Mouse (Mus musculus) stomach, postnatal 0 days (tissue): ENCODE measurements around the gene Mkln1. TPM values are rescaled to one million over a fixed set of nuclear protein-coding genes. Genes with fewer than 3 reads are reported as not detected.

Source experiments
- ATAC-seq: fragments of 200-750 bp; cut with Nextera tagmentation; 2 replicates; pipeline ENCODE4 v1.8.0; 2017; ENCODE audit not compliant: low FRiP score, low TSS enrichment
- DNase-seq: peaks from one replicate; pipeline ENCODE4 v3.0.0-alpha.2; 2016; ENCODE audit warnings: low spot score
- H3K27ac ChIP-seq: fragments of 300-500 bp; sonication (generic); replicated peaks from 2 replicates; pipeline ENCODE4 v1.5.1; 2014; ENCODE audit warnings: mild to moderate bottlenecking, control low read depth
- H3K27me3 ChIP-seq: fragments of 300-500 bp; sonication (generic); 2 replicates; pipeline ENCODE4 v1.6.1; 2014; ENCODE audit warnings: low read length; ENCODE audit not compliant: control insufficient read depth, insufficient read depth
- H3K36me3 ChIP-seq: fragments of 300-500 bp; sonication (generic); 2 replicates; pipeline ENCODE4 v1.6.1; 2014; ENCODE audit warnings: low read length, mixed read lengths; ENCODE audit not compliant: control insufficient read depth, insufficient read depth
- H3K4me1 ChIP-seq: fragments of 300-500 bp; sonication (generic); replicated peaks from 2 replicates; pipeline ENCODE4 v1.6.1; 2014; ENCODE audit warnings: antibody characterized with exemption; ENCODE audit not compliant: control insufficient read depth, insufficient read depth
- H3K4me2 ChIP-seq: fragments of 300-500 bp; sonication (generic); replicated peaks from 2 replicates; pipeline ENCODE4 v1.6.1; 2014; ENCODE audit warnings: low read depth, mild to moderate bottlenecking, control low read depth, moderate library complexity
- H3K4me3 ChIP-seq: fragments of 300-500 bp; sonication (generic); 2 replicates; pipeline ENCODE4 v1.5.1; 2014; ENCODE audit warnings: low read depth, low read length, control low read depth
- H3K9ac ChIP-seq: fragments of 300-500 bp; sonication (generic); 2 replicates; pipeline ENCODE4 v1.6.1; 2014; ENCODE audit warnings: mild to moderate bottlenecking, low read length, control low read depth, mixed read lengths
- H3K9me3 ChIP-seq: fragments of 300-500 bp; sonication (generic); 2 replicates; pipeline ENCODE4 v1.6.1; 2016; ENCODE audit warnings: low read length; ENCODE audit not compliant: control insufficient read depth
- CTCF ChIP-seq: IDR thresholded peaks from 2 replicates; pipeline ENCODE4 v1.5.1; 2016; ENCODE audit warnings: antibody characterized with exemption, low read depth, mild to moderate bottlenecking, moderate library complexity
- EP300 ChIP-seq: optimal IDR thresholded peaks from 2 replicates; pipeline ENCODE3; 2016; ENCODE audit warnings: antibody characterized with exemption
- WGBS: fragments of 180-500 bp; shearing (Covaris S2); extraction: QIAGEN DNeasy Blood & Tissue Kit; methylation state at CpG from one replicate; pipeline ENCODE4 v1.1.7; 2014; 5-methylcytosine and 5-hydroxymethylcytosine counted together
- polyA plus RNA-seq: library from polyadenylated mRNA; unstranded; fragments of >200 nt; fragmentation: Nextera tagmentation; extraction: Ambion mirVana; gene quantifications from 2 replicates; pipeline ENCODE4 v1.2.1, GENCODE M21; 2015

The Mkln1 gene
- polyA plus RNA-seq, 1 experiment from 2014 or later = 108 TPM

- no peak for TF ChIP-seq EP300
- TF ChIP-seq CTCF = peak; percentile 72
- no peak for DNase-seq
- 31% methylated on average over 8 of the region's 8 CpGs for WGBS
Observed at GRCm38 (mm10) chr6:31390243-31390981, 8.1 kb upstream of the Mkln1 start.

GRCm38 (mm10) chr6:31392871-31393270 lies 5.7 kb upstream of the Mkln1 start:
- no peak for TF ChIP-seq CTCF
- no peak for TF ChIP-seq EP300
- ATAC-seq = no peak
- no peaks in the 10 kb centered on the region for H3K27me3 ChIP-seq
- H3K36me3 ChIP-seq = no peaks in the 10 kb centered on the region
- H3K4me2 ChIP-seq = no peak overlapping the region
- no peaks in the 10 kb centered on the region for H3K4me1 ChIP-seq
- no peak for DNase-seq
- H3K27ac ChIP-seq = no peak overlapping the region
- H3K9me3 ChIP-seq = no peaks in the 10 kb centered on the region
- H3K4me3 ChIP-seq = no peak overlapping the region
- 81% methylated on average over 5 of the region's 5 CpGs for WGBS
- no peak overlapping the region for H3K9ac ChIP-seq

More at GRCm38 (mm10) chr6:31390243-31390981, 8.1 kb upstream of the Mkln1 start:
- peak; percentile 74 for ATAC-seq
- H3K4me1 ChIP-seq = no peaks in the 10 kb centered on the region
- no peaks in the 10 kb centered on the region for H3K36me3 ChIP-seq
- no peak overlapping the region for H3K4me3 ChIP-seq
- no peak overlapping the region for H3K4me2 ChIP-seq
- no peak overlapping the region for H3K9ac ChIP-seq
- no peaks in the 10 kb centered on the region for H3K9me3 ChIP-seq
- no peak overlapping the region for H3K27ac ChIP-seq
- H3K27me3 ChIP-seq = no peaks in the 10 kb centered on the region

- H3K4me2 ChIP-seq = no peak overlapping the region
- H3K27me3 ChIP-seq = no peaks in the 10 kb centered on the region
- H3K4me1 ChIP-seq = no peaks in the 10 kb centered on the region
- WGBS = 76% methylated on average over 4 of the region's 4 CpGs
- no peak overlapping the region for H3K9ac ChIP-seq
- H3K27ac ChIP-seq = no peak overlapping the region
- DNase-seq (no peak), ATAC-seq (no peak)
- no peaks in the 10 kb centered on the region for H3K36me3 ChIP-seq
- no peaks in the 10 kb centered on the region for H3K9me3 ChIP-seq
- H3K4me3 ChIP-seq = no peak overlapping the region
- TF ChIP-seq EP300 (no peak), CTCF (no peak)
Observed at GRCm38 (mm10) chr6:31396118-31396517, 2.4 kb upstream of the Mkln1 start.

- Histone ChIP-seq H3K4me1 (0 out of 2 replicates have a peak, but pooled peaks cover 2% of the 10 kb centered on the region), H3K9ac (no peak overlapping the region), H3K4me2 (no peak overlapping the region), H3K4me3 (no peak overlapping the region), H3K36me3 (no peaks in the 10 kb centered on the region), H3K27ac (no peak overlapping the region), H3K9me3 (no peaks in the 10 kb centered on the region), H3K27me3 (no peaks in the 10 kb centered on the region)
- DNase-seq = no peak
- TF ChIP-seq EP300 (no peak), CTCF (no peak)
- no peak for ATAC-seq
Observed at GRCm38 (mm10) chr6:31397308-31397707, 1.2 kb upstream of the Mkln1 start.

GRCm38 (mm10) chr6:31397775-31398430 lies 632 bp upstream of the Mkln1 start:
- DNase-seq (no peak), ATAC-seq (no peak)
- Histone ChIP-seq H3K27me3 (no peaks in the 10 kb centered on the region), H3K4me3 (peak overlapping the region; percentile 99; the same call in 1 of the 2 replicates), H3K9me3 (no peaks in the 10 kb centered on the region), H3K36me3 (no peaks in the 10 kb centered on the region), H3K27ac (no peak overlapping the region), H3K4me1 (0 out of 2 replicates have a peak, but pooled peaks cover 2% of the 10 kb centered on the region), H3K4me2 (peak overlapping the region; percentile 52), H3K9ac (no peak overlapping the region)
- TF ChIP-seq EP300 (no peak), CTCF (no peak)
- WGBS = 43% methylated on average over 10 of the region's 10 CpGs

- Histone ChIP-seq H3K9ac (peak overlapping the region; percentile 99), H3K27ac (peak overlapping the region; percentile 96), H3K4me2 (peak overlapping the region; percentile 78), H3K4me1 (0 out of 2 replicates have a peak, but pooled peaks cover 2% of the 10 kb centered on the region), H3K36me3 (no peaks in the 10 kb centered on the region), H3K27me3 (no peaks in the 10 kb centered on the region), H3K9me3 (no peaks in the 10 kb centered on the region), H3K4me3 (peak overlapping the region; percentile 99)
- ATAC-seq (peak; percentile 59), DNase-seq (no peak)
- TF ChIP-seq CTCF (no peak), EP300 (no peak)
- WGBS = 0% methylated on average over 28 of the region's 28 CpGs
Observed at GRCm38 (mm10) chr6:31399206-31399549, 643 bp downstream of the Mkln1 start.
